Mouse (Mus musculus) forebrain, embryonic 14.5 days (tissue): ENCODE results near the gene Fkbp8. TPM values are rescaled to one million over a fixed set of nuclear protein-coding genes. Genes with fewer than 3 reads are reported as not detected.

Source experiments
- polyA plus RNA-seq: library from polyadenylated mRNA; unstranded; fragments of >200 nt; fragmentation: Nextera tagmentation; extraction: Ambion mirVana; gene quantifications from 2 replicates; pipeline ENCODE4 v1.2.1, GENCODE M21; 2014

Fkbp8 gene
- polyA plus RNA-seq, 1 experiment from 2014 or later: 363 TPM

Other genes starting within 250 kb of the Fkbp8 start
- 31.5 and 42.8 TPM in 2 replicates for gene Homer3, start 244.9 kb upstream of the Fkbp8 start, polyA plus RNA-seq
- gene Ddx49, start 225.2 kb upstream of the Fkbp8 start, polyA plus RNA-seq: 51.5 and 52.3 TPM in 2 replicates
- gene Cope, start 225.2 kb upstream of the Fkbp8 start, polyA plus RNA-seq: 305 and 332 TPM in 2 replicates
- gene Cers1, start 211.9 kb upstream of the Fkbp8 start, polyA plus RNA-seq: 20.8 and 27.6 TPM in 2 replicates
- gene Gdf1, start 197.9 kb upstream of the Fkbp8 start, polyA plus RNA-seq: 2.1 and 4.2 TPM in 2 replicates
- gene Upf1, start 174.4 kb upstream of the Fkbp8 start, polyA plus RNA-seq: 11.8 and 14.0 TPM in 2 replicates
- gene Comp, start 154.2 kb upstream of the Fkbp8 start, polyA plus RNA-seq: 0.48 TPM in 1 of 2 replicates, not detected in the other
- gene Crtc1, start 88.1 kb upstream of the Fkbp8 start, polyA plus RNA-seq: 23.9 and 30.7 TPM in 2 replicates
- gene Klhl26, start 50.8 kb upstream of the Fkbp8 start, polyA plus RNA-seq: 19.3 and 19.6 TPM in 2 replicates
- 84.4 and 87.4 TPM in 2 replicates for gene Tmem59l, start 40.4 kb upstream of the Fkbp8 start, polyA plus RNA-seq
- gene Crlf1, start 34.6 kb upstream of the Fkbp8 start, polyA plus RNA-seq: 1.7 and 3.2 TPM in 2 replicates
- gene Rex1bd, start 21.0 kb upstream of the Fkbp8 start, polyA plus RNA-seq: 174 and 199 TPM in 2 replicates
- 709 and 911 TPM in 2 replicates for gene Uba52, start 16.9 kb upstream of the Fkbp8 start, polyA plus RNA-seq
- 49.1 and 57.9 TPM in 2 replicates for gene Kxd1, start 232 bp downstream of the Fkbp8 start, polyA plus RNA-seq
- gene Ell, start 11.7 kb downstream of the Fkbp8 start, polyA plus RNA-seq: 15.1 TPM in 2 replicates
- gene Isyna1, start 66.6 kb downstream of the Fkbp8 start, polyA plus RNA-seq: 59.0 and 75.1 TPM in 2 replicates
- gene Ssbp4, start 81.1 kb downstream of the Fkbp8 start, polyA plus RNA-seq: 135 and 147 TPM in 2 replicates
- 0.89 and 1.9 TPM in 2 replicates for gene Lrrc25, start 88.4 kb downstream of the Fkbp8 start, polyA plus RNA-seq
- gene Gdf15, start 104.7 kb downstream of the Fkbp8 start, polyA plus RNA-seq: 0.16 and 0.20 TPM in 2 replicates
- gene Pgpep1, start 132.7 kb downstream of the Fkbp8 start, polyA plus RNA-seq: 85.7 and 101 TPM in 2 replicates
- gene Lsm4, start 145.5 kb downstream of the Fkbp8 start, polyA plus RNA-seq: 200 and 220 TPM in 2 replicates
- gene Jund, start 171.2 kb downstream of the Fkbp8 start, polyA plus RNA-seq: 87.2 and 94.0 TPM in 2 replicates
- gene Iqcn, start 175.7 kb downstream of the Fkbp8 start, polyA plus RNA-seq: 0.06 and 0.10 TPM in 2 replicates
- gene Gm3336, start 190.8 kb downstream of the Fkbp8 start, polyA plus RNA-seq: not detected in 2 replicates
- gene Pde4c, start 196.0 kb downstream of the Fkbp8 start, polyA plus RNA-seq: not detected in 2 replicates
- 330 and 371 TPM in 2 replicates for gene Rab3a, start 227.0 kb downstream of the Fkbp8 start, polyA plus RNA-seq
- 52.3 and 60.8 TPM in 2 replicates for gene Mpv17l2, start 233.2 kb downstream of the Fkbp8 start, polyA plus RNA-seq
- gene Pik3r2, start 249.0 kb downstream of the Fkbp8 start, polyA plus RNA-seq: 57.9 and 84.9 TPM in 2 replicates